Mouse (Mus musculus): ENCODE data around the gene Ppp1r37. TPM values are rescaled to one million over a fixed set of nuclear protein-coding genes. Genes with fewer than 3 reads are reported as not detected.
"Not testable (repeated sequence)": the region's sequence is repeated elsewhere in the genome, so short reads cannot be mapped to it uniquely, and the experiment has no call there.

The Ppp1r37 gene
- total RNA-seq (2021) = 10 to 100 TPM; 59.2 to 60.8 TPM
- long read RNA-seq, experiment 1, transcript Ppp1r37-201 (13 exons, 3,816 nt) = major isoform, 54 of 93 reads
- long read RNA-seq, experiment 1, partial matches to known transcripts = 20 of 93 reads
- long read RNA-seq, experiment 1, other reads (novel, unspliced or antisense) = 15 of 93 reads
- long read RNA-seq, experiment 2, partial matches to known transcripts = 0 of 8 reads
- long read RNA-seq, experiment 2, other reads (novel, unspliced or antisense) = 7 of 8 reads

DNA sequence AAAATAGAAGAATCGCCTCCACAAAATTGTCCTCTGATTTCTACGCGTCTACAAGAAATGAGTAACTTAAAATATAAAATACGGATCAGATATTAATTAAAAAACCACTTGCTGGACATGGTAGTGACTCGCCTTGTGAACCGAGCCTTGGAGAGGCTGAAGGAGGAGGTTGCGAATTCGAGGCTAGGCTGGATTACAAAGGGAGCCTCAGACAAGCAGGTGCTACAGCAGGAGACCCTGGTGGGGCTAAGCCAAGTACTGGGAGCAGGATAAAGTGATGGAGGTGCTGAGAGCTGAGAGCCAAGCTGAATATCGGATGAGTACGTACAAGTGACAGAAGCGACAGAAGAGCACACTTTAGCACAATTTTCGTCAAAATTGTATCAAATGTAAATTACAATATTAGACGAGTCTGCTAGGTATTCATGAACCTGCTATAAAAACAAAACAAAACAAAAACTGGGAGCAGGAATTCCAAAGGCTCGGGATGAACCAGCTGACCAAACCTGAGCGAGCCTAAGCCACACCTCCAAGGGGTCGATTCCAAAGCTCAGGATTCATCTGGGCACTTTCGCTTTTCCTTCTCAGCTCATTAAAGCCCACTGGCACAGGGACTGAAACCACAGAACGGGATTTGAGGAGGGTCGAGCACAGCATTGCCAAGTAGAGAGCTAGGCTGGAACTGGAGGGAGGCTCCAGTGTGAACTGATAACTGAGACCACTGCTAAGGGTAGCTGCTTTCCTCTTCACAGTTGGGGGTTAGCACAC lies at the start of gene Ppp1r37:
Gene Ppp1r37, minus strand, starts transcription at position 434 of the 768 bp plus-strand sequence.
- peak; percentile 47 for DNase-seq

DNA sequence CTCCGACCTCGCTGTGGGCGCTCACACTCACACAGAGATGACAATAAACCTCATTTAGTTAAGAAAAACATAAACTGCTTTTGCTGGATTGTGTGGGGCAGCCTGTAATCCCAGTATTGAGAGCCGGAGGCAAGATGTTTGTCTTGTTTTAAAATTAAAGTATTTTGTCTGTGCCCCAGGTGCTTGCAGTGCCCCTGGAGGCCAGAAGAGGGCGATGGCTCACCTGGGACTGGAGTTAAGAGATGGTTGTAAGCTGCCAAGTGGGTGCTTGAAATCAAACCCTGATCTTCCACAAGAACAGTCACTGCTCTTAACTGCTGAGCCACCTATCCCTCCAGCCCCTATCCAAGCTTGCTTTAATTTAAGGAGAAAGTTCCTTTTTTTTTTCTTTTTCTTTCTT lies 48.1 kb upstream of the Ppp1r37 start:
- DNase-seq = no peak

DNA sequence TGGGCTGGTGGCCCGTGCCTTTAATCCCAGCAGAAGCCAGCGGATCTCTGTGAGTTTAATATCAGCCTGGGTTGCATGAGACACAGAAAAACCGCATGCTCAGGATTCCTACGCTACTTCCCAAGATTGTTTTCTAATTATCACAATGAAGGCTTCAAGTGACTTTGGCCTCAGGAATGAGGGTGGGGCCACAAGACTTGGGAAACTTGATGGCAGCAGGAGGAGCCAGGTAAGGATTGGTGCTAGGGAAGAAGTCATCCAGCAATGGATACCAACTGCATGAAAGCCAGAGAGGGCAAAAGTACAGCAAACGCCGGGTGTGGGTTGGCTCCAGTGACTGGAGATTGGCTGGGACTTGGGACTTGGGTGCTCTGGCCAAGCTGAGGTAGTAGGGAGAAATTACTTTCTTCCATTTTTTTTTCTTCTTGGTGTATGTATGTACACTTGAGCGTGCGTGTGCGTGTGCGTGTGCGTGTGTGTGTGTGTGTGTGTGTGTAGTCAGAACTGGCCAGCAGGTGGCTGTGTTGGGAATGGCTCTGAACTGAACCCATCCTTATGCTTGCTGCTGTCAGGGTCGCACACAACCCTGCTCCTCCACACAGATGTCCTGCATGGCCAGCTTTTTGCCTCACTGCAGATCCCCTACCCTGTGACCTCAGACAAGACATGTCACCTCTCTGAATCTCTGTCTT lies 46.9 kb upstream of the Ppp1r37 start:
- DNase-seq = no peak

DNA sequence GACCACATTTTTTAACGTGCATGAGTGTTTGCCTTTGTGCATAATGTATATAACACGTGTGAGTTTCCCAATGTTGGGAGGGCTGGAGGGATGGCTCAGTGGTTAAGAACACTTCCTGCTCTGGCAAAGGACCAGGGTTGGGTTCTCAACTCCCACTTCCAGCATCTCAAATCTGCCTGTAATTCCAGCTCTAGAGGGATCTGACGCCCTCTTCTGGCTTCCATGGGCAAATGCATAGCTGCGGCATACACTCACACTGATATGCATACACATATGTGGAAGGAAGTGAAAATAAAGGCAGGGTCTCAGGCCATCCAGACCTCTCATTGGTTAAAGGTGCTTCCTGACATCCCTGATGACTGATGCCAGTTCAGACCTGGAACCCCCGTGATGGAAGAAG lies 44.4 kb upstream of the Ppp1r37 start:
- DNase-seq = no peak

DNA sequence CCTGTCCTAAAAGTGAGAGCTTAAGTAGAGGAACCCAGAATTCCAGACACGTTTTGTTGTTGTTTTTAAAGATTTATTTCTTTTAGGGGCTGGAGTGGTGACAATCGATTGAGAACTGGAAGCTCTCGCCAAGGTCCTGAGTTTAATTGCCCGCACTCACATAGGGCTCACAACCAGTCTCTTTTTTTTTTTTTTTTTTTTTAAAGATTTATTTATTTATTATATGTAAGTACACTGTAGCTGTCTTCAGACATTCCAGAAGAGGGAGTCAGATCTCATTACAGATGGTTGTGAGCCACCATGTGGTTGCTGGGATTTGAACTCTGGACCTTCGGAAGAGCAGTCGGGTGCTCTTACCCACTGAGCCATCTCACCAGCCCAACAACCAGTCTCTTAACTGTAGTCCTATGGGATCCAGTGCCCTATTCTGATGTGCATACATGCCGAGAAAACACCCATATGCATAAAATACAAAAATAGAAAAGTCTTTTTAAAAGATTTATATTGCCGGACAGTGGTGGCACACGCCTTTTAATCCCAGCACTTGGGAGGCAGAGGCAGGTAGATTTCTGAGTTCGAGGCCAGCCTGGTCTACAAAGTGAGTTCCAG lies 41.8 kb upstream of the Ppp1r37 start:
- not testable (repeated sequence) for DNase-seq

DNA sequence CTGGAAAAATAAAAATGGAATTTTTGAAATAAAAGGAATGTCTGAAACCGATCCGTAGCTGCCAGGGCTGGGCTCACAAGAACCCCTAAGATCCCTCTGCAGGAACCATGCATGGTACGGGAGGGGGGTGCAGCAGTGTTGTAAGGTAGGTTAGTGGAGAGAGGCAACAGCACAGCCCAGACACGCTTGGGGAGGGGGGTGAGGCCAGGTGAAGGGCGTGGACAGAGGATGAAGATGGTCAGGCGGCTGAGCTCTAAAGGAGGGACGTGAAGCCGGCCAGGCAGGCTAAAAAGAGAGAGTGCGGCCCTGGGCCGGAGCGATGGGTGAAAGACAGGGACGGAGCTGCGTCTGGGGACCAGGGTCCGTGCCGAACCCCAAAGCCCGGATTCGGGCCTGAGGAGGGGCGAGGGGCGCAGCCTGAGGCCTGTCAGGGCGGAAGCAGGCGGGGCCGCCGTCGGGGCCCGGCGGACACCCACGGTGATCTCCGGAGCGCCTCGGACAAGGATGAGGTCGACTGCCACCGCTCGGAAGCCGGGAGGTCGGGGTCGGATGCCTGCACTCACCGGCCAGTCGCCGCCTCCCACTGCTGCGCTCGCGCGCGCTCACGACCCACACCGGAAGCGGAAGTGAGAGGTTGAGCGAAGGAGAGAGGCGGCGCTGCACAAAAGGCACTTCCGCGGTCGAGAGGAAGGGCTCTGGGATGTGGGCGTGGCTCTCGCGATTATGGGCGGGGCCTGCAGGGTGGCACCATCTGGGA lies 41.2 kb upstream of the Ppp1r37 start, which contains the start of gene Clasrp:
Gene Clasrp, minus strand, starts transcription at position 638 of the 757 bp plus-strand sequence.
- DNase-seq = peak; percentile 98

DNA sequence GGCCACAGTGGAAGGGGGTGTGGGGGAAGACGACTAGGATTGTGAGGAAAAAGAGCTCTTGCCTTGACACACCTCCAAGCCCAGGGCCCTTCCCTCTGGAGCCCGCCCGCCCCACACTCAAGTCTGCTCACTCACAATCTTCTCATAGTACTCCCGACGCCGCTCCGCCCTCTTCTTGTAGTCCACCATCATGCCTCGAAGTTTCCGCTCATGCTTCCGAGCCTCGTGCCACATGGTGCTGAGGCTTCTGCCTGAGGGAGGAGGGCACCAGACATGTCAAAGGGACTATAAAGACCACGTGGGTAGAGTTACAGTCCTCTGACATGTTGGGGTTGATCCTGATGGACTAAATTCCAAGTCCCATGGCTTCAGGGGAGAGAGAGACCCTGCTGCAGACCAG lies 40.2 kb upstream of the Ppp1r37 start:
- no peak for DNase-seq

DNA sequence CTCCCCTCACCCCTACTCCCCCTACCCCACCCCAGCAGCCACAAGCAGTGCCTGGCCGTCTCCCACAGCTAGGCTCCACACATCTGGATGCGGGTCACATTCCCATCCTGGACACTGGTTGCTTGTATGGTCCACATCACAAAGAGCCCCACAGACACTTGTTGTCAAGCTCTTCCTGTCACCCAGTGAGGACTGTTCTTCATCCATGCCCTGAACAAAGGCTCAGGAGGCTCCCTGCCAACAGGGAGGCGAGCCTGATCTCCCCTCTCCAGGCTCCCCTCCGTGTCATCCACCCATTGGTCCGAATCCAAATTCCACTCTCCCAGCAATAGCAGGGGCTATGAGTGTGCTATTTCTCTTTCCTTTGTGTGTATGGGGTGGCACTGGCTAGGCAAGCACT lies 37.7 kb upstream of the Ppp1r37 start:
- DNase-seq = no peak

DNA sequence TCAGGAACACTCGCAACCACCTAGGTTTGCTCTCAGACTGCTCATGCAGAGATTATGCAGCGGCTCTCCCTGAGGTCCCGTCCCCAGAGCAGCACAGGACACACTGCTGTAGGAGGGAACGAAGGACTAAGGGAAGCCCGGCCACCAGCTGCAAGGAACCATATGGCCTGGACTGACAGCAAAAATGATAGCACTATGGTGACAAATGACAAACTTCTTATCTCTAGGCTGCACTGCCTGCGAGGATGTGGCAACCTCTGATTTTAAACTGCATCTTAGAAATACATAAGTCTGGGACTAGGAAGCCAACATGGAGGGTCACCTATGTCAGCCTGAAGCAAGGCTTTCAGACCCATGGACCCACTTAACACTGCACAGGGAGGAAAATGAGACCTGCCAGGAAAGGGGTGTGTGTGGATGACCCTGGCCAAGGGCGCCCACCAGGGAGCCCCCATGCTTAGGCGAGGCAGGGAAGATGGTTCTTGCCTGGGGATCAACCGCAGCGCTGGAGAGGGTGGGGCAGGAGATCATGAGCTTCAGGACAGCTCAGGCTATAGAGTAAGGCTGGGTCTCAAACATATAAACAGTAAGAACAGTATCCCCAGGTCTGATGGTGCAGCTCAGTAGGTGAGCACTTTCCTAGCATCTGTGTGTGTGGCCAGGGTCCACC lies 30.3 kb upstream of the Ppp1r37 start:
- no peak for DNase-seq

DNA sequence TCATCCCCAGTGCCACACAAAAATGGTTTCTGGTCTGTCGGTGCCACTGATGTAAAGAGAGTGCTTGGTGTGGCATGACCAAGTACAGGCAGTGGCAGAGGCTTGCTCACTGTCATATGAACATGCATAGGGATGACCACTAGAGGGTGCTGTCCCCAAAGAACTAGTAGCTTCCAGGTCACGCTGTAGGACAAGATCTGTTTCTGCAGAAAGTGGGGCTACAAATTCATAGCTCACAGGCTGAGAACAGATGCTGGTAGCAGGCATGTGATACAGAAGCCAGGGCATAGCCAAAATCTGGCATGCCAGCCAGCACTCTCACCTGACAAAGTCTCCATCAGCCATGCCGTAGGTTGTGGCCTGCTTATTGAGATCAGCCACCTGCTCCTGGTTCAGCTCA lies 27.0 kb upstream of the Ppp1r37 start:
- peak; percentile 84 for DNase-seq

DNA sequence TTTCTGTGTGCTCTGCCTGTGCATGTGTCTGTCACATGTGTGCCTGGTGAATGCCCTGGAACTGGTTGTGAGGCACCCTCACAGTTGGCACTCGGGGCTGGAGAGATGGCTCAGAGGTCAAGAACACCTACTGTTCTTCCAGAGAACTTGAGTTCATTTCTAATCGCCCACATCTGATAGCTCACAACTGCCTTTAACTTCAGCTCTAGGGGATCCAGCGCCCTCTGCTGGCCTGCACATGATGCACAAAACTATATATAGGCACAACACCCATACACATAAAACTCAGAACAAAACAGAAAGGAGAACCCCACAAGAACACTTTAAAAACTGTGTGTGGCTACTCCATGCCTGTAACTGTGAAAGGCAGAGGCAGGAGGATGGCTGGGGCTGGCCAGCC lies 26.3 kb upstream of the Ppp1r37 start:
- DNase-seq = peak; percentile 69

DNA sequence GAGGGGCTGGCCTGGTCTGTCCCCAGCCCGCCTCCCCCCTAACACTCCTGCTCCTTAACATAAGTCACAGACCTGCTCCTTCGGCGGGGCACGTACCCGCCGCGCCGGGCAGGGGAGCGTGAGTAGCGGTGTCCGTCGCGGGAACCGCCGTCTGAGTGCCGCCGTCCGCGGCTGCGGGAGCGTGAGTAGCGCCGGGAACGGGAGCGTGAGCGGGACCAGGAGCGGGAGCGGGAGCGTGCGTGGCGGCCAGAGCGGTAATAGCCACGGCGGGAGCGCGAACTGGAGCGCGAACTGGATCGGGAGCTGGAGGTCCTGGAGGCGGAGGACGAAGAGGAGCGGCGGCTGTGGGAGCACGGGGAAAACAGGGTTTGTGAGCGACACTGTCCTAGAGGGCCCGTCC lies 23.4 kb upstream of the Ppp1r37 start:
- DNase-seq = no peak

DNA sequence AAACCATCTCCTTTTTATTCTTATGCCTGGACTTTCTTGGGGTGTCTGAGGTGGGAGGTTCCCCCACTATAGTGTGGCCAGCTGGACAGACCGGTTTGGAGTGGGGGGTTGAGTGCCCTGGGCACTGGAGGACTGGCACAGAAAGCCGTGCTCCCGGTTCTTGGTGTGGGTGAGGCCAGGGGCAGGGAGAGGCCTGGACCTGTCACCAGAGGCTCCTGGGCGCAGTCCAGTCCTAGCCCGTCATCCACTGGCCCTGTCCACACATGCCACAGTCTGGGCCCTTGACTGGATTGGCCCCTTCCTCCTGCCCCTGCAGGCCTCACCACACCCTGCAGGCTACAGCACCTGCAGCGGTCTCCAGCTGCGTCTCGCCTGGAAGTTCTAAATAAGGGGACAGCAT lies 17.8 kb upstream of the Ppp1r37 start:
- DNase-seq = no peak

DNA sequence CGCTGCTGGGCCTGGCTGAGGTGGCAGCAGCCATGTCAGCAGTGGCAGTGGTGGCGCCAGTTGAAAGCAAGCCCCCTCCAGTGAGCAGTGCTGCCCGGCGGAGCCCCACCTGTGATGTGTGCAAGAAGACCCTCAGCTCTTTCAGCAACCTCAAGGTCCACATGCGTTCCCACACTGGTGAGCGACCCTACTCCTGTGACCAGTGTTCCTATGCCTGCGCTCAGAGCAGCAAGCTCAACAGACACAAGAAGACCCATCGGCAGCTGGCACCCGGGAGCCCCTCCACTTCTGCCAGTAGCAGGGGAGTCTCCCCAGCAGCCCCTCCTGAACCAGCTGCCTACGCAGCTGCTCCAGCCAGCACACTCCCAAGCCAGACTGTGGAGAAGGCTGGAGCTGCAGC lies 16.9 kb upstream of the Ppp1r37 start:
- no peak for DNase-seq

DNA sequence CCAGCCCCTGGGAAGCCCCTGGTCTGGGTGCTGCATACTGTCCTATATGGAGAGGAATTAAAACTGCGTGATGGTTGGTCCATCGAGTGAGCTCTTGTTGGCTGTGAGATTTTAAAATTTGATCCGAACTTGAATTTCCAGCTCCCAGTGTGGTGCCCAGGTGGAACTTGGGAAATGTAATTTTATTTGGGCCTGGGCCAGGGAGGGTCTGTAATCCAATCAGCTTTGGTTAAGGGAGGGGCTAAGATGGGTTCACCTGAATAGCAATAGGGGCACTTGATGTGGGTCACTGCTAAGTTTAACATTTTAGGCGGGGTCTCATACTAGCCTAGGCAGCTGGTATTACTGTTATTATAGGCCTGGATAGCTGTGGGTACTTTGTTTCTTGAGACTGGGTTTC lies 15.6 kb upstream of the Ppp1r37 start:
- no peak for DNase-seq

DNA sequence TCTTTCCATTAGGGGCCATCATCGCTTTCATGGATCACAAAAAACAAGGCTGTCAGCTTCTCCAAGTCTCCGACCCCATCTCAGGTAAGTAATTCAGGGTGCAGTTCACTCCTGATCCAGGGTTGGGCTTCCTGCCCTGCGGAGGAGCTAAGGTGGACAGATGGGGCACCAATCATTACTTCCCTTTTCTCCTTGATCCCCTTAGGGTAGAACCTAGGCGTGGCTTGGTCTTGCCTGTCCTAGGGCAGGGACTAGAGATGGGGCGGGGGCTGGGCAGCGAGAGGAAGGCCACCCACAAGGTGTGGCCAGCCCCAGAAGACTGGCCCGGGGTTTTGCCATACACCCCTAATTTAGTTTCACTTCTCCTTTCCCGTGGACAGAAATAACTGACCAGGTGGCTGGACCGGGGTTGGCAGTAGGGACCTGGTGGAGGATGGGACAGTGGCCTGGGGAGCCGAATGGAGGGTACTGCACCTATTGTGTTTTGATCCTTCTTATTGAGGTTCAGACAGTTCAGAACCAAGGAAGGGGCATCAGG lies 15.1 kb upstream of the Ppp1r37 start:
- no peak for DNase-seq

DNA sequence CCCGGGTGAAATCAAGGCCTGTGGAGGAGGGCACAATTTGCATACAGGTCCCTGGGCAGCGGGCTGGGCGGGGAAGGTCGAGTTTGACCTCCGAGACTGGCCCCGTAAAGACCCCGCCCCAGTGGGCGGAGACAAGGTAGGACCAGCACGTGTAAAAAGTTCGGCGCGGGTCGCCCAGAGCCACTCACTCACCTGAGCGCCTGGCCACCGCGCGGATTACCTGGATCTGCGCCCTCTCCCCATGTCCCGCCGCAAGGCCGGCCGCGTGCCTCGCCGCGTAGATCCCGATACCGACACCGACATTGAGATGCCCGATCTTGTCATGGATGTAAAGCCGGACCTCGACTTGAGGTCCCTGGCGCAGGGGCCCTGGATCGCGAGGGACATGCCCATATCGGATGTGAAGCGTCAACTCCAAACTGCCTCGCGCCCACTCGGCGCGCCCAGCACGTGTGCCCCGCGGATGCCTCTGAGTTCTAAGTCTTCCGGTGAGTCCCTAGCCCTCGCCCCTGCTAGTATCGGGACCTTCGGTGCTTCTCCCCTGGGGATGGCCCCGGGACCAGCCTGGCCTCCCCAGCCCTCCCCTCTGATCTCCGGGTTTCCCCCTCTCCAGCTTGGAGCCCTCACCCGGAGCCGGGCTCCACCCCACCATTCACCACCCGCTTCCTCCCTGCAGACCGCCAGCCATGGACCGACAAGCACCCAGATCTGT lies 14.4 kb upstream of the Ppp1r37 start, which contains the start of the genes Zfp296 and Gemin7:
Gene Zfp296, plus strand, starts transcription at position 147 of the 712 bp plus-strand sequence.
Gene Gemin7, minus strand, starts transcription at position 455 of the 712 bp plus-strand sequence.
- peak; percentile 35 for DNase-seq

DNA sequence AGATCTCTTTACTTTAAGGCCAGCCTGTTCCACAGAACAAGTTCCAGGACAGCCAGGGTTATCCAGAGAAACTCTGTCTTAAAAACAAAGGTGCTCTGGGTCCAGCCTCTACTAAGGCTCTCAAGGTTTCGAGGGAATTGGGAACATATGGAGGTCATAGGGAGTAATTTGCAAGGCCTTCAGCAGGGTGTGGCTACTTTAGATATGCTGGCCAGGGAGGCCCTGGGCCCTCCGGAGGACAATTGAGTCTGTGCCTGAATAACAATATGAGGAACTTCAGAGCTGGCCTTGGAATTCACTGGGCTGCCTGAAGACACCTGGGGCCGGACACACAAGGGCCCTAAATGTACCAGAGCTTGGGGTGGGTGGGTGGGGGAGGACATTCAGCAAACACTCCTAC lies 12.7 kb upstream of the Ppp1r37 start:
- no peak for DNase-seq

DNA sequence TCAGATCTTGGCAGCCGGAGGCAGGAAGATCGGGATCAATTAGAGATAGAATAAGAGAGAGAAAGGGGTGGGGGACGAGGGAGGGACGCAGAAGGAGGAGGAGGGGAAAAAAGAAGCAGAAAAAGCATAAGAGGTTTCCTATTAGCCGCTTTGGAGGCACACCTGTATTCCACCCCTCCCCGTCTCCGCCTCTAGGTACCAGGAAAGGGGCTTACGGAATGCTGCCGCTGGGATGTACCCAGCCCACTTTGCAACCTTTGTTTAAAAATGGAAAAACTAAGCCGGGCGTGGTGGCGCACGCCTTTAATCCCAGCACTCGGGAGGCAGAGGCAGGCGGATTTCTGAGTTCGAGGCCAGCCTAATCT lies 10.9 kb upstream of the Ppp1r37 start:
- no peak for DNase-seq
